Mouse (Mus musculus) liver, embryonic 14 days (tissue): ENCODE data around the gene Gm11492. TPM values are rescaled to one million over a fixed set of nuclear protein-coding genes. Genes with fewer than 3 reads are reported as not detected.

Experiments
- polyA plus RNA-seq: library from polyadenylated mRNA; depleted of rRNA; stranded (reverse); fragments of >200 nt; gene quantifications from 2 replicates; pipeline ENCODE4 v1.2.3, GENCODE M21; 2012; rRNA removed

Gene Gm11492
- polyA plus RNA-seq: not detected in 2 replicates

GRCm38 (mm10) chr11:87566501-87566900 lies at the start of gene Gm11492:
Gene Gm11492, plus strand, starts transcription at chr11:87566653.

GRCm38 (mm10) chr11:87568255-87568953 lies 2.0 kb downstream of the Gm11492 start, which contains the start of gene Sept4:
Gene Sept4, plus strand, starts transcription at chr11:87568903.

GRCm38 (mm10) chr11:87591526-87592353 lies 25.3 kb downstream of the Gm11492 start, which contains the start of gene Mtmr4:
Gene Mtmr4, plus strand, starts transcription at chr11:87592162.

GRCm38 (mm10) chr11:87616790-87617474 lies 50.5 kb downstream of the Gm11492 start, which contains the start of gene Hsf5:
Gene Hsf5, plus strand, starts transcription at chr11:87617164.

Other genes starting within 250 kb of the Gm11492 start
- 2.1 and 2.2 TPM in 2 replicates for gene Ppm1e, start 207.6 kb upstream of the Gm11492 start, polyA plus RNA-seq
- 4.2 TPM in 2 replicates for gene Rad51c, start 161.7 kb upstream of the Gm11492 start, polyA plus RNA-seq
- gene Tex14, start 161.6 kb upstream of the Gm11492 start, polyA plus RNA-seq: 0.12 and 0.20 TPM in 2 replicates
- gene Sept4, start 2.2 kb downstream of the Gm11492 start, polyA plus RNA-seq: 7.6 and 8.3 TPM in 2 replicates
- 6.2 and 6.8 TPM in 2 replicates for gene Mtmr4, start 25.5 kb downstream of the Gm11492 start, polyA plus RNA-seq
- gene Hsf5, start 50.5 kb downstream of the Gm11492 start, polyA plus RNA-seq: 0.02 TPM in 2 replicates
- gene Rnf43, start 96.1 kb downstream of the Gm11492 start, polyA plus RNA-seq: 3.4 and 4.6 TPM in 2 replicates
- 113 and 125 TPM in 2 replicates for gene Supt4a, start 170.9 kb downstream of the Gm11492 start, polyA plus RNA-seq
- gene Tspoap1, start 193.9 kb downstream of the Gm11492 start, polyA plus RNA-seq: 5.5 TPM in 2 replicates
- 132 and 166 TPM in 2 replicates for gene Mpo, start 226.9 kb downstream of the Gm11492 start, polyA plus RNA-seq